Mouse (Mus musculus): ENCODE data around the gene Scn3a. TPM values are rescaled to one million over a fixed set of nuclear protein-coding genes. Genes with fewer than 3 reads are reported as not detected.

The Scn3a gene
- total and polyA plus RNA-seq, 3 experiments, result 0.13 to 0.33 (median 0.24) TPM

DNA sequence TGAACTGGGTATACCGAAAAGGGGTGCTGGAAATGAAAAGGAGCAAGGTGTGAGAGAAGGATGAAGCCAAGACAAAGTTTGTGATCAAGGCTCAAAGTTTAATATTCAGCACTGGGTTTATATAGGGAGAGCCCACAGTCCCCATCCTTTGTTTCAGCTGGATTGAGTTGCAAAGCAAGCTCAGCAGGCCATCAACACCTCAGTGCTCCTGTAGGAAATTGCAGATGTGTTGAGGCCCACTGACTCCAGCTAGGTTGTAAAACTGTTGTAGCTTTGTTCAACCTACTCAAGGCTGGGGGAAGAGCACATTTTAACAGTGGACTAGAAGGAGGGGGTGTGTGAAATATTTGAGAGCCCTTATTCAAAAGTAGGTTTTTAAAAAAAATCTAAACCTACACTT is 148.8 kb downstream of the Scn3a start:
- Histone ChIP-seq H3K36me3 (replicated peaks in 1 of 2; ENCODE audit: control insufficient read depth in 1 of 2, insufficient read depth in 1 of 2, low read length in 1 of 2) (no peaks in the 10 kb centered on the region), H3K9me3 (replicated peaks; ENCODE audit: low read length) (peaks cover 7% of the 10 kb centered on the region), H3K4me2 (ENCODE audit: insufficient read depth, low read depth, poor library complexity, severe bottlenecking) (no peak overlapping the region), H3K4me3 (replicated peaks in 1 of 3; ENCODE audit: low read depth in 2 of 3, low read length in 2 of 3, poor library complexity in 1 of 3) (no peak overlapping the region), H3K27ac (ENCODE audit: insufficient read depth, low read depth) (no peak overlapping the region), H3K79me2 (replicated peaks; ENCODE audit: control insufficient read depth, extremely low read depth, insufficient read depth, poor library complexity, severe bottlenecking) (no peaks in the 10 kb centered on the region), H3K9ac (ENCODE audit: insufficient read depth, low read depth) (no peak overlapping the region), H3K27me3 (replicated peaks) (no peaks in the 10 kb centered on the region), H3K4me1 (ENCODE audit: control insufficient read depth in 1 of 2, insufficient read depth in 2 of 2) (peaks cover 0 to 3% of the 10 kb centered on the region in 2 experiments; a peak in 2 of 4 replicates)
- dilution Hi-C loops (cut with MboI; ENCODE audit: extremely low pct_ligation_motif_present, extremely low pct_unique_long_range_greater_than_20kb, low sequenced_read_pairs), result no loop called here
- no peak for DNase-seq (ENCODE audit: extremely low read depth)
- no peak for TF ChIP-seq MYC (IDR thresholded peaks at IDR 0.05; ENCODE audit: low read depth, low read length)
- TF ChIP-seq CTCF (conservative IDR thresholded peaks at IDR 0.05 in 1 of 2, IDR thresholded peaks at IDR 0.05 in 1 of 2; ENCODE audit: low read depth in 2 of 2, low read length in 2 of 2), result no peak
- TF ChIP-seq KAT2A (IDR thresholded peaks at IDR 0.05; ENCODE audit: insufficient replicate concordance, low read length), result no peak
- in situ Hi-C loops (cut with MboI; ENCODE audit: low pct_ligation_motif_present, low pct_unique_long_range_greater_than_20kb, low sequenced_read_pairs), result loop anchor here (5.0 kb wide), 1 partner anchor 139 kb away; no protein-coding TSS in a partner anchor

DNA sequence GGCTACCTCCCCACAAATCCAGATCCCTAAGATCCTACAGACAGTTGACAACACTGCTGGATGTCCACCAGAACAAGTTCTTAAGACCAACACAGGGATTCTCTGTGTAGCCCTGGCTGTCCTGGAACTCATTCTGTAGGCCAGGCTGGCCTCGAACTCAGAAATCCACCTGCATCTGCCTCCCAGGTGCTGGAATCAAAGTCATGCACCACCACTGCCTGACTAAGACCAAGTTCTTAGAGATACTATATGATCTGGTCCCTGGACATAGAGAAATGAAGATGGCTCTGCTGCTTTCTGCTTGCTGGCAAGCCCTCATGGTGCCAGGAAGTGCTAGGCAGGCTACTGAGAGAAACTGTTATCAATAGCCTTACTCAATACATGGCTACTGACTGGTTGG is 150.9 kb downstream of the Scn3a start:
- peaks cover 7% of the 10 kb centered on the region for H3K9me3 ChIP-seq (replicated peaks; ENCODE audit: low read length)
- dilution Hi-C loops (cut with MboI; ENCODE audit: extremely low pct_ligation_motif_present, extremely low pct_unique_long_range_greater_than_20kb, low sequenced_read_pairs) (no loop called here), in situ Hi-C loops (cut with MboI; ENCODE audit: low pct_ligation_motif_present, low pct_unique_long_range_greater_than_20kb, low sequenced_read_pairs) (loop anchor here (5.0 kb wide), 1 partner anchor 141 kb away; no protein-coding TSS in a partner anchor)
- H3K4me2 ChIP-seq (ENCODE audit: insufficient read depth, low read depth, poor library complexity, severe bottlenecking), result no peak overlapping the region
- no peak overlapping the region for H3K27ac ChIP-seq (ENCODE audit: insufficient read depth, low read depth)
- H3K4me3 ChIP-seq (replicated peaks in 1 of 3; ENCODE audit: low read depth in 2 of 3, low read length in 2 of 3, poor library complexity in 1 of 3), result no peak overlapping the region
- H3K9ac ChIP-seq (ENCODE audit: insufficient read depth, low read depth), result no peak overlapping the region
- H3K79me2 ChIP-seq (replicated peaks; ENCODE audit: control insufficient read depth, extremely low read depth, insufficient read depth, poor library complexity, severe bottlenecking), result no peaks in the 10 kb centered on the region
- DNase-seq (ENCODE audit: extremely low read depth), result no peak
- peaks cover 0 to 3% of the 10 kb centered on the region in 2 experiments; a peak in 2 of 4 replicates for H3K4me1 ChIP-seq (ENCODE audit: control insufficient read depth in 1 of 2, insufficient read depth in 2 of 2)
- no peaks in the 10 kb centered on the region for H3K36me3 ChIP-seq (replicated peaks in 1 of 2; ENCODE audit: control insufficient read depth in 1 of 2, insufficient read depth in 1 of 2, low read length in 1 of 2)
- TF ChIP-seq SMC3 (IDR thresholded peaks at IDR 0.05; ENCODE audit: low read depth, low read length) (no peak), BHLHE40 (IDR thresholded peaks at IDR 0.05; ENCODE audit: low read depth, low read length) (no peak), KAT2A (IDR thresholded peaks at IDR 0.05; ENCODE audit: insufficient replicate concordance, low read length) (no peak), MYC (IDR thresholded peaks at IDR 0.05; ENCODE audit: low read depth, low read length) (no peak), ZMIZ1 (IDR thresholded peaks at IDR 0.05; ENCODE audit: low read depth, low read length) (no peak), TBP (conservative IDR thresholded peaks at IDR 0.05; ENCODE audit: low read depth, low read length) (no peak), MEF2A (IDR thresholded peaks at IDR 0.05; ENCODE audit: borderline replicate concordance, low read depth, low read length) (no peak), SIN3A (IDR thresholded peaks at IDR 0.05; ENCODE audit: low read length) (no peak), ZNF384 (IDR thresholded peaks at IDR 0.05; ENCODE audit: low read depth, low read length) (no peak), USF1 (IDR thresholded peaks at IDR 0.05; ENCODE audit: low read depth, low read length) (no peak)
- H3K27me3 ChIP-seq (replicated peaks), result no peaks in the 10 kb centered on the region

DNA sequence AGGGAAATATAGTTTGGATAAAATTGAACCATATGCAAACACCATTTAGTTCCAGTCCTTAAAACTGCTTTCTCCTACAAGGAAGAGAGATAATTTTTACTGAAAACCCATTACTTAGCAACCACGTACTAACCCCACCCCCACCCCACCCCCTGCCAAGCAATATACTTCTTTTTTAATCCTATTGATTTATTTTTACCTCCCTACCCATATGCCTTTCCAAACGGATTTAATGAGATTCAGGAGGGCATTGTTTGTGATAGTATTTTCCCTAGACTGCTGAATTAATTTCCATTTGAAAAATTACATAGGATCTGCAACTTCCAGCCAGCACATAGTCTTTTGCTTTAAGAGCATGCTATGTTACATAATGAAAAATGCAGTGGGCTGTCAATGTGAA is 152.1 kb downstream of the Scn3a start:
- no peak for TF ChIP-seq CHD2 (IDR thresholded peaks at IDR 0.05; ENCODE audit: low read length)
- no peak for TF ChIP-seq POLR2A (IDR thresholded peaks at IDR 0.05; ENCODE audit: low read depth, low read length)
- TF ChIP-seq RAD21 (IDR thresholded peaks at IDR 0.05; ENCODE audit: low read depth, low read length), result no peak
- TF ChIP-seq GABPA (IDR thresholded peaks at IDR 0.05; ENCODE audit: insufficient replicate concordance, low read depth, low read length), result no peak
- TF ChIP-seq EP300 (IDR thresholded peaks at IDR 0.05; ENCODE audit: low read length), result no peak
- TF ChIP-seq USF2 (conservative IDR thresholded peaks at IDR 0.05; ENCODE audit: low read depth, low read length), result no peak
- TF ChIP-seq MXI1 (IDR thresholded peaks at IDR 0.05; ENCODE audit: low read depth, low read length), result no peak
- no peak for TF ChIP-seq KAT2A (IDR thresholded peaks at IDR 0.05; ENCODE audit: insufficient replicate concordance, low read length)
- no peak for TF ChIP-seq TBP (conservative IDR thresholded peaks at IDR 0.05; ENCODE audit: low read depth, low read length)
- no peak for TF ChIP-seq ELF1 (IDR thresholded peaks at IDR 0.05; ENCODE audit: low read depth, low read length)
- TF ChIP-seq ETS1 (conservative IDR thresholded peaks at IDR 0.05; ENCODE audit: low read depth, low read length), result no peak
- no peak for TF ChIP-seq BHLHE40 (IDR thresholded peaks at IDR 0.05; ENCODE audit: low read depth, low read length)
- TF ChIP-seq HCFC1 (IDR thresholded peaks at IDR 0.05; ENCODE audit: low read depth, low read length), result no peak
- H3K27me3 ChIP-seq (replicated peaks), result no peaks in the 10 kb centered on the region
- DNase-seq (ENCODE audit: extremely low read depth), result no peak
- H3K4me2 ChIP-seq (ENCODE audit: insufficient read depth, low read depth, poor library complexity, severe bottlenecking), result peak overlapping the region; percentile 100; the same call in 1 of the 2 replicates
- H3K27ac ChIP-seq (ENCODE audit: insufficient read depth, low read depth), result no peak overlapping the region
- in situ Hi-C loops (cut with MboI; ENCODE audit: low pct_ligation_motif_present, low pct_unique_long_range_greater_than_20kb, low sequenced_read_pairs), result loop anchor here (5.0 kb wide), 1 partner anchor 142 kb away; no protein-coding TSS in a partner anchor
- no peaks in the 10 kb centered on the region for H3K36me3 ChIP-seq (replicated peaks in 1 of 2; ENCODE audit: control insufficient read depth in 1 of 2, insufficient read depth in 1 of 2, low read length in 1 of 2)
- H3K4me1 ChIP-seq (ENCODE audit: control insufficient read depth in 1 of 2, insufficient read depth in 2 of 2), result peaks cover 0 to 3% of the 10 kb centered on the region in 2 experiments; a peak in 2 of 4 replicates
- no peaks in the 10 kb centered on the region for H3K79me2 ChIP-seq (replicated peaks; ENCODE audit: control insufficient read depth, extremely low read depth, insufficient read depth, poor library complexity, severe bottlenecking)
- H3K4me3 ChIP-seq (replicated peaks in 1 of 3; ENCODE audit: low read depth in 2 of 3, low read length in 2 of 3, poor library complexity in 1 of 3), result no peak overlapping the region
- dilution Hi-C loops (cut with MboI; ENCODE audit: extremely low pct_ligation_motif_present, extremely low pct_unique_long_range_greater_than_20kb, low sequenced_read_pairs), result no loop called here
- no peak overlapping the region for H3K9ac ChIP-seq (ENCODE audit: insufficient read depth, low read depth)
- H3K9me3 ChIP-seq (replicated peaks; ENCODE audit: low read length), result peaks cover 7% of the 10 kb centered on the region

Data from CH12.LX (cell line).